Mouse (Mus musculus) CH12.LX (cell line): ENCODE data around the gene Dhx30.

Experiments
- BHLHE40 ChIP-seq: IDR thresholded peaks from 2 replicates; pipeline ENCODE4 v1.6.1; 2011; ENCODE audit warnings: mild to moderate bottlenecking, low read depth, low read length, improper control_type of control experiment
- CHD2 ChIP-seq: IDR thresholded peaks from 2 replicates; pipeline ENCODE4 v1.6.1; 2011; ENCODE audit warnings: low read length, improper control_type of control experiment
- CTCF ChIP-seq, 2 experiments: IDR thresholded peaks in 1 of 2; conservative IDR thresholded peaks in 1 of 2; 2 replicates each; pipeline ENCODE4 v1.5.1; 2011 to 2012; ENCODE audit warnings: low read depth in 2 of 2, low read length in 2 of 2, improper control_type of control experiment in 1 of 2, inconsistent platforms in 1 of 2, mild to moderate bottlenecking in 1 of 2, moderate library complexity in 1 of 2
- EP300 ChIP-seq: IDR thresholded peaks from 2 replicates; pipeline ENCODE4 v1.6.1; 2011; ENCODE audit warnings: low read length, improper control_type of control experiment
- KAT2A ChIP-seq: IDR thresholded peaks from 2 replicates; pipeline ENCODE4 v1.6.1; 2012; ENCODE audit warnings: low read length, improper control_type of control experiment, inconsistent platforms; ENCODE audit not compliant: insufficient replicate concordance
- MAFK ChIP-seq: IDR thresholded peaks from 2 replicates; pipeline ENCODE4 v1.6.1; 2011; ENCODE audit warnings: low read length, improper control_type of control experiment; ENCODE audit not compliant: insufficient replicate concordance
- MAX ChIP-seq: IDR thresholded peaks from 2 replicates; pipeline ENCODE4 v1.6.1; 2011; ENCODE audit warnings: low read length, improper control_type of control experiment
- MEF2A ChIP-seq: IDR thresholded peaks from 2 replicates; pipeline ENCODE4 v1.6.1; 2014; ENCODE audit warnings: low read depth, mild to moderate bottlenecking, inconsistent platforms, low read length, improper control_type of control experiment, borderline replicate concordance
- MXI1 ChIP-seq: IDR thresholded peaks from 2 replicates; pipeline ENCODE4 v1.6.1; 2011; ENCODE audit warnings: mild to moderate bottlenecking, low read depth, low read length, improper control_type of control experiment
- NRF1 ChIP-seq: IDR thresholded peaks from 2 replicates; pipeline ENCODE4 v1.6.1; 2014; ENCODE audit warnings: low read depth, mild to moderate bottlenecking, inconsistent platforms, low read length, improper control_type of control experiment, moderate library complexity
- POLR2A ChIP-seq: IDR thresholded peaks from 2 replicates; pipeline ENCODE4 v1.6.1; 2011; ENCODE audit warnings: low read depth, mild to moderate bottlenecking, improper control_type of control experiment, low read length
- UBTF ChIP-seq: IDR thresholded peaks from 2 replicates; pipeline ENCODE4 v1.6.1; 2012; ENCODE audit warnings: low read depth, mild to moderate bottlenecking, inconsistent platforms, low read length, improper control_type of control experiment, moderate library complexity
- USF1 ChIP-seq: IDR thresholded peaks from 2 replicates; pipeline ENCODE4 v1.6.1; 2014; ENCODE audit warnings: low read depth, mild to moderate bottlenecking, inconsistent platforms, low read length, improper control_type of control experiment
- ZNF384 ChIP-seq: IDR thresholded peaks from 2 replicates; pipeline ENCODE4 v1.6.1; 2012; ENCODE audit warnings: low read depth, low read length, improper control_type of control experiment, inconsistent platforms

DNA sequence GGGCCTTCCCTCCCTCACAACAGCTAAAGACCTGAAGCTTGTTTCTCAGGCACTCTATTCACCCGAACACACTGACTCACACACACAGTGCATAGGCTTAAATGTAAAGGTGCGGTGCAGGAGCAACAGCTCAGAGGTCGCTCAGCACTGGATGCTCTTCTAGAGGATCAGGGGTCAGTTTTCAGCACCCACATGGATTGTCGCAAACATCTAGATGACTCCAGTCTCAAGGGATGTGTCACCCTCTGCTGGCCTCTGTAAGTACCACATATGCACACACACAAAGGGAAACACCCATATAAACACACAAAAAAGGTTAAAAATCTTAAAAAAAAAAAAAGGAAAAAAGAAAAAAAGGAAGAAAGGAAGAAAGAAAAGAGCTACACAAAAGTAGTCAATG, 22.9 kb downstream of the Dhx30 start:
- TF ChIP-seq POLR2A: no peak
- TF ChIP-seq CTCF (conservative IDR thresholded peaks at IDR 0.05 in 1 of 2, IDR thresholded peaks at IDR 0.05 in 1 of 2; ENCODE audit: low read depth in 2 of 2, low read length in 2 of 2): no peak
- no peak for TF ChIP-seq MAFK
- no peak for TF ChIP-seq UBTF
- no peak for TF ChIP-seq MEF2A
- TF ChIP-seq MXI1: no peak
- TF ChIP-seq EP300: no peak
- TF ChIP-seq MAX: no peak
- TF ChIP-seq CHD2: no peak
- no peak for TF ChIP-seq ZNF384
- TF ChIP-seq KAT2A: no peak
- no peak for TF ChIP-seq USF1
- no peak for TF ChIP-seq NRF1
- TF ChIP-seq BHLHE40: no peak
